Mouse (Mus musculus) erythroblast, embryonic 14.5 days (primary cell): ENCODE data around the gene Pard3b.

Experiments
- GATA1 ChIP-seq: IDR thresholded peaks from 2 replicates; pipeline ENCODE4 v1.6.1; 2012; ENCODE audit warnings: low read length, inconsistent platforms, mixed read lengths
- TAL1 ChIP-seq: IDR thresholded peaks from 3 replicates; pipeline ENCODE4 v1.6.1; 2012; ENCODE audit warnings: low read length, inconsistent platforms, mixed read lengths

DNA sequence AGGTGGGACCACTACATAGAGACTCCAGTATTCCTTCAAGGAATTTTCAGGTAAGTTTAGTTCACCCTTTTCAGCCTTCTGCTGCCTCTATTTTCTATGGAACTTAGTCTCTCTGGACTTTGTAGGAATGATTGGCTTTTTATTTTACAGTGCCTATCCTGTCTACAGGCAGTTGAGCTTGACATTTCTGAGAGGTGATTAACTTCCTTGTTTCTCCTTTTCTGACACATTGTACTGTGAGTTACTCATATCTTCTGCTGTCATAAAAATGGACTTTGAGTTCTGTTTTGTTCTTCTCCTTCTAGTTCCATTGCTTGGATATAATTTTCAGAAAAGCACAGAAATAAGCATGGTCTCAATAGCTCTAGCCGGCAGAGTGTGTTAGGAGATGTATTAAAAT lies 112.4 kb downstream of the Pard3b start:
- no peak for TF ChIP-seq TAL1
- TF ChIP-seq GATA1, result no peak
